Mouse (Mus musculus): ENCODE measurements around the gene Kalrn. TPM values are rescaled to one million over a fixed set of nuclear protein-coding genes. Genes with fewer than 3 reads are reported as not detected.

Kalrn gene
- polyA plus RNA-seq, 2 experiments = 8.8 to 11.7 TPM

DNA sequence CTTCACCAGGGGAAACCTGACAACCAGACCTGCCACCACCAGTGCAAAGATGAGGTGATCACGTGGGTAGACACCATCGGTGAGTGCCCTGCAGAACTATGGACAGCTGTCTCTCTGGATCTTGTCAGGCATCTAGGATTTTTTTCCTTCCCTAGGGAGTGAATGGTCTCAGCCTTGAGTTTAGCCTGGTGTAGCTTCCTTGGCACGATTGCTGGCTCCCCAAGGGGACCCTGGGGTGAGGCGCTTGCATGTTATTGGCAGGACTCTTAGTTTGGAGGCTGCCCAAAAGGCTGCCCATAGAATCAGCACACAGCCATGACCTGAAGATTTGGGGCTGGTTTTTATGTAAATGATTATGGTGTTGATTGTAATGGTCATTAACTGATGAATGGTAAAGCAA, 629.2 kb downstream of the Kalrn start:
- H3K9me3 ChIP-seq (ENCODE audit: control insufficient read depth, low read length) = no peaks in the 10 kb centered on the region
- peaks cover 26% of the 10 kb centered on the region for H3K4me1 ChIP-seq (ENCODE audit: control insufficient read depth, insufficient read depth, low read length)
- no peak for TF ChIP-seq POLR2A (IDR thresholded peaks at IDR 0.05; ENCODE audit: borderline replicate concordance, extremely low read depth, insufficient read depth, insufficient read length)
- H3K9ac ChIP-seq (ENCODE audit: low read depth, low read length, severe bottlenecking) = no peak overlapping the region
- no peak for DNase-seq (ENCODE audit: low spot score)
- ATAC-seq (ENCODE audit: low FRiP score, low read depth) = no peak
- no peak overlapping the region for H3K27ac ChIP-seq (replicated peaks; ENCODE audit: low read depth, low read length)
- H3K4me2 ChIP-seq (replicated peaks; ENCODE audit: low read depth, low read length, severe bottlenecking) = no peak overlapping the region
- no peak overlapping the region for H3K4me3 ChIP-seq (replicated peaks; ENCODE audit: low read length)
- no peaks in the 10 kb centered on the region for H3K27me3 ChIP-seq (ENCODE audit: control insufficient read depth, insufficient read depth, low read length)
- H3K36me3 ChIP-seq (ENCODE audit: control insufficient read depth, insufficient read depth, low read length) = peaks cover 29% of the 10 kb centered on the region
- 82% methylated on average over 4 of the region's 4 CpGs for WGBS

DNA sequence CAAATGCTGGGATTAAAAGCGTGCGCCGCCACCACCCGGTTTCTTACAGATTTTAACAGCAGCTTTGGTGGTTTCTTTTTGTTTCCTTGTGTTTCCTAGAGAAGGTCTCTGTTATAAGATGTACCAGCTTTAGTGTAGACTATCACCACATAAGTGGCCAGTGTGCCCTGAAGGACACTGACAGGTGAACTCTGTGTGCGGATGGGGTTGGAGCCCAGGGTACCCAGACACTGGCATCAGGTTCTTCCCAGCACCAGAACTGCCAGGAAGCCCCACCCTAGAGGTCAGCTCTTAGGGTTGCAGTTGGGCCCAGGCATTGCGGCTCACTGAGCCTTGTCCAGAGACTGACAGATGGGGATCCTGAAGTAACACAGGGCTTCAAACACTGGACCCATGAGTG, 629.9 kb downstream of the Kalrn start:
- Histone ChIP-seq H3K27me3 (ENCODE audit: control insufficient read depth, insufficient read depth, low read length) (no peaks in the 10 kb centered on the region), H3K4me2 (replicated peaks; ENCODE audit: low read depth, low read length, severe bottlenecking) (no peak overlapping the region), H3K36me3 (ENCODE audit: control insufficient read depth, insufficient read depth, low read length) (peaks cover 23% of the 10 kb centered on the region), H3K27ac (replicated peaks; ENCODE audit: low read depth, low read length) (no peak overlapping the region), H3K9ac (ENCODE audit: low read depth, low read length, severe bottlenecking) (no peak overlapping the region), H3K4me1 (ENCODE audit: control insufficient read depth, insufficient read depth, low read length) (peaks cover 33% of the 10 kb centered on the region), H3K4me3 (replicated peaks; ENCODE audit: low read length) (no peak overlapping the region), H3K9me3 (ENCODE audit: control insufficient read depth, low read length) (no peaks in the 10 kb centered on the region)
- DNase-seq (ENCODE audit: low spot score) = no peak
- no peak for ATAC-seq (ENCODE audit: low FRiP score, low read depth)
- no peak for TF ChIP-seq POLR2A (IDR thresholded peaks at IDR 0.05; ENCODE audit: borderline replicate concordance, extremely low read depth, insufficient read depth, insufficient read length)
- WGBS = 95% methylated on average over 6 of the region's 6 CpGs

- Histone ChIP-seq H3K4me3 (replicated peaks; ENCODE audit: low read length) (no peak overlapping the region), H3K27me3 (ENCODE audit: control insufficient read depth, insufficient read depth, low read length) (no peaks in the 10 kb centered on the region), H3K4me1 (ENCODE audit: control insufficient read depth, insufficient read depth, low read length) (peaks cover 33% of the 10 kb centered on the region), H3K4me2 (replicated peaks; ENCODE audit: low read depth, low read length, severe bottlenecking) (no peak overlapping the region), H3K9ac (ENCODE audit: low read depth, low read length, severe bottlenecking) (no peak overlapping the region), H3K9me3 (ENCODE audit: control insufficient read depth, low read length) (no peaks in the 10 kb centered on the region), H3K36me3 (ENCODE audit: control insufficient read depth, insufficient read depth, low read length) (peaks cover 12% of the 10 kb centered on the region), H3K27ac (replicated peaks; ENCODE audit: low read depth, low read length) (0 out of 2 replicates have a peak overlapping the region, but pooled peaks have one; percentile 8)
- 37% methylated on average over 11 of the region's 11 CpGs for WGBS
- DNase-seq (ENCODE audit: low spot score) = no peak
- TF ChIP-seq POLR2A (IDR thresholded peaks at IDR 0.05; ENCODE audit: borderline replicate concordance, extremely low read depth, insufficient read depth, insufficient read length) = no peak
- 0 out of 2 replicates have a peak, but pooled peaks have one; percentile 20 for ATAC-seq (ENCODE audit: low FRiP score, low read depth)
These were observed 631.0 kb downstream of the Kalrn start for GRCm38 (mm10) chr16:33942341-33942740.

DNA sequence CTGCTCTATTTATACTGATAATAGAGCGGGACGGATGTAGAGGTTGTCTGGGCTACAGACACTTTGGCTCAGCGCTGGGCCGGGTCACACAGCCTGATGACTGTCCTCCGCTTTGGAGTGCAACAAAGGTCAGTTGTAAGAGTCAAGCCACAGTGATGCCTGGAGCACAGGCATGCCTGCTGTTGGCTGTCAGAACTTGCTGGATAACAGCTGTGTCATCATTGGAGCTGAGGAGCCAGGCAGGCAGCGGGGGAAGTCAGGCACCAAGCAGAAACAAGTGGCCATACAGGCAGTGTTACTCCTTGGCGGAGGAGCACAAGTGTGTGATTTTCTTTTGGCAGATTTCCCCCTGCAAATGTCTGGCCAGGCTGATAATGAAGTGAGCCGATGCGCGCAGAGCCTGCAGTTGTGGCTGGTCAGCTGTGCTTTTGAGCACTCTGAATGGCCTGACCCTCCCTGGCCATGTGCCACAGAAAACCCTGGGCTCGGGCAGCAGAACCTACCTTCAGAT, 632.0 kb downstream of the Kalrn start:
- 67% methylated on average over 11 of the region's 11 CpGs for WGBS
- peaks cover 33% of the 10 kb centered on the region for H3K4me1 ChIP-seq (ENCODE audit: control insufficient read depth, insufficient read depth, low read length)
- no peak overlapping the region for H3K4me2 ChIP-seq (replicated peaks; ENCODE audit: low read depth, low read length, severe bottlenecking)
- no peak for TF ChIP-seq POLR2A (IDR thresholded peaks at IDR 0.05; ENCODE audit: borderline replicate concordance, extremely low read depth, insufficient read depth, insufficient read length)
- H3K9ac ChIP-seq (ENCODE audit: low read depth, low read length, severe bottlenecking) = no peak overlapping the region
- 0 out of 2 replicates have a peak overlapping the region, but pooled peaks have one; percentile 44 for H3K27ac ChIP-seq (replicated peaks; ENCODE audit: low read depth, low read length)
- H3K36me3 ChIP-seq (ENCODE audit: control insufficient read depth, insufficient read depth, low read length) = 0 out of 2 replicates have a peak, but pooled peaks cover 4% of the 10 kb centered on the region
- H3K27me3 ChIP-seq (ENCODE audit: control insufficient read depth, insufficient read depth, low read length) = no peaks in the 10 kb centered on the region
- H3K9me3 ChIP-seq (ENCODE audit: control insufficient read depth, low read length) = no peaks in the 10 kb centered on the region
- ATAC-seq (ENCODE audit: low FRiP score, low read depth) = peak; percentile 21; the same call in 1 of the 2 replicates
- no peak overlapping the region for H3K4me3 ChIP-seq (replicated peaks; ENCODE audit: low read length)
- DNase-seq (ENCODE audit: low spot score) = peak; percentile 49

DNA sequence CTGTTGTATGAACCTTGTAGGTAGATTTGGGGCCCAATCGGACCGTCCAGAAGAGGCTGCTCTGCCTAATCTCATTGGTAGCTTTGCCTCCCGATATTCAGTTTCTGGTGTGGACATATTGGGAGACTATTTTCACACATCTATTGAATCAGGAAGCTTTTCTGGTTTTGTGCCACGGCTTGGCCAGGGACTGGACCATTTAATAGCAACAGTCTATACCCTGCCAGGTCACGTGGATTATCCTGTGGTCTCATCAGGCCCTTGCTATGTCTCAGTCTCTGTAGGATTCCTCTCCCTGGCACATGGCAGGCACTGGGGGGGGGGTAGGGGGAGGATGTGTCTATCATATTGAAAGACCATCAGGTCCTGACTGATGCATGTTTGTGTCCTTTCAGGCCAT, 633.2 kb downstream of the Kalrn start:
- no peak for ATAC-seq (ENCODE audit: low FRiP score, low read depth)
- no peak overlapping the region for H3K27ac ChIP-seq (replicated peaks; ENCODE audit: low read depth, low read length)

More for the DNA sequence above, 633.2 kb downstream of the Kalrn start:
- no peaks in the 10 kb centered on the region for H3K27me3 ChIP-seq (ENCODE audit: control insufficient read depth, insufficient read depth, low read length)
- no peak for TF ChIP-seq POLR2A (IDR thresholded peaks at IDR 0.05; ENCODE audit: borderline replicate concordance, extremely low read depth, insufficient read depth, insufficient read length)
- H3K4me2 ChIP-seq (replicated peaks; ENCODE audit: low read depth, low read length, severe bottlenecking) = no peak overlapping the region
- no peaks in the 10 kb centered on the region for H3K9me3 ChIP-seq (ENCODE audit: control insufficient read depth, low read length)
- no peak overlapping the region for H3K9ac ChIP-seq (ENCODE audit: low read depth, low read length, severe bottlenecking)
- no peak for DNase-seq (ENCODE audit: low spot score)
- WGBS = 76% methylated on average over 5 of the region's 5 CpGs
- peaks cover 33% of the 10 kb centered on the region for H3K4me1 ChIP-seq (ENCODE audit: control insufficient read depth, insufficient read depth, low read length)
- 0 out of 2 replicates have a peak, but pooled peaks cover 4% of the 10 kb centered on the region for H3K36me3 ChIP-seq (ENCODE audit: control insufficient read depth, insufficient read depth, low read length)
- no peak overlapping the region for H3K4me3 ChIP-seq (replicated peaks; ENCODE audit: low read length)

Data from limb, embryonic 14.5 days (tissue).